Mouse (Mus musculus): ENCODE data around the gene Hnrnph3. TPM values are rescaled to one million over a fixed set of nuclear protein-coding genes. Genes with fewer than 3 reads are reported as not detected.
"Not testable (repeated sequence)": the region's sequence is repeated elsewhere in the genome, so short reads cannot be mapped to it uniquely, and the experiment has no call there.

The Hnrnph3 gene
- 165 and 189 TPM in 2 replicates for polyA plus RNA-seq (2015; fragmentation: Nextera tagmentation; extraction: Ambion mirVana)

DNA sequence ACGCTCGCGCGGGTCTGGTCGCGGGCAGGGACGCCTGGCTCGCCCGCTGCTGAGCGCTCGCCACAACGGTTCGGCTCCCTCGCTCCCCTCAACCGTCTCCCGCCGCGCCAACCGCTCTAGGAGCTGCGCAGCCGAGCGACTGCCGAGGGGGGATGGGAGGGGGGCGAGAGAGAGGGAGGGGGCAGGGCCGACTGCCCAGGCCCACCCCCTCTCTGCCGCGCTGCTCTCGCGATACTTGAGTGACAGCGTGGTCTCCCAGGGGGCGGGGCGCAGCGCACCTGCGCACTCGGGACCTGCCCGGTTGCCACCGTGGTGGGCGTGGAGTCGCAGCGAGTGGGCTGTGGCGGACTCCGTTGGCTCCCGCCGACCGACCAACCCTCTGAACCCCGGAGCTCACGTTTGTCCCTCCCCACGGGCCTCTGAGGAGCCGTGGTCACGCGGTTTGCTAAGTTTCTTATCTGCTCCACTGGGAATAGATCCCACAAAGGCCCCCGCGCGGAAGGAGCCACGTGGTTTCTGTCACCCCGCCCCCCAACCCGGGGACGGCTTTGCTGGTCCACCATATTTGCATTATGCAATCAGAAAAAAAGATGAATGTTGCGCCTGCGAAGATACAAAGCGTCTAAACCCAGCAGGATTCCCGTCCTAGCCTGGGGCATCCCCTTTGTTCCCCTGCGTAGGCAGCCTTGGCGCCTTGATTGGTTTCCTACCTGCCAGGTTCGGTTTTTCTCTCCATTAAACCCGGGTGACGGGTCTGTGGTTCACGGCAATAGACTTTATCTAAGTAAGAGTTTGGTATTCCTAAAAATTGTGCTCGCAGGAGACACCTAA is at the start of gene Hnrnph3, which contains the start of gene Pbld2:
Hnrnph3 (minus strand) TSS at position 469 of the 831 bp plus-strand sequence.
Pbld2 (plus strand) TSS at position 567 of the 831 bp plus-strand sequence.
- Histone ChIP-seq H3K4me2 (peak within 1 kb of the TSS; percentile 84), H3K9ac (peak within 1 kb of the TSS; percentile 99), H3K4me3 (peak within 1 kb of the TSS; percentile 88), H3K36me3 (no peaks in the 10 kb centered on the region), H3K9me3 (no peaks in the 10 kb centered on the region), H3K27me3 (no peaks in the 10 kb centered on the region), H3K27ac (replicated peaks) (peak within 1 kb of the TSS; percentile 100), H3K4me1 (replicated peaks) (peaks cover 70% of the 10 kb centered on the region)
- under 1% methylated on average over 65 of the region's 69 CpGs for WGBS
- peak; percentile 93 for ATAC-seq (ENCODE audit: low read depth)

DNA sequence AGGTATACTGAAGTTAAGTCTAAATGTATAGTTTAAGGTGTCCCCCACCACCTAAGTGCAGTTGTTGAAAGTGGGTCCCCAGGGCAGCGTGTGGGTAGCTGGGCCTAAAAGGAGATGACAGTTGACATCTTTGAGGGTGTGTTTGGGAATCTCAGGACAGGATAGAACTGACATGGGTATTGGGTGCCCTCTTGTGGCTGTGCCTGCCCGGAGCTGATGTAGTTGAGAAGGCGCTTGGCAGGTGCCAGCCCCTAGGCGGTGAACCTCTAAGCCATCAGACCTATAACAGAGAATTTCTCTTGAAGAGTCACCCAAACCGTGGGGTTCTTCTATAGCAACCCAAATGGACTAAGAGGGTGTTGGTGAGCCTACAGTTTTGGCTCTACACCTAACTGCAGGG is 42.0 kb upstream of the Hnrnph3 start:
- Histone ChIP-seq H3K4me2 (no peak overlapping the region), H3K27me3 (no peaks in the 10 kb centered on the region), H3K36me3 (no peaks in the 10 kb centered on the region), H3K9ac (no peak overlapping the region), H3K27ac (replicated peaks) (no peak overlapping the region), H3K4me3 (no peak overlapping the region), H3K9me3 (no peaks in the 10 kb centered on the region), H3K4me1 (replicated peaks) (0 out of 2 replicates have a peak, but pooled peaks cover 2% of the 10 kb centered on the region)
- WGBS = 4% methylated on average over 5 of the region's 5 CpGs
- peak; percentile 73 for ATAC-seq (ENCODE audit: low read depth)

DNA sequence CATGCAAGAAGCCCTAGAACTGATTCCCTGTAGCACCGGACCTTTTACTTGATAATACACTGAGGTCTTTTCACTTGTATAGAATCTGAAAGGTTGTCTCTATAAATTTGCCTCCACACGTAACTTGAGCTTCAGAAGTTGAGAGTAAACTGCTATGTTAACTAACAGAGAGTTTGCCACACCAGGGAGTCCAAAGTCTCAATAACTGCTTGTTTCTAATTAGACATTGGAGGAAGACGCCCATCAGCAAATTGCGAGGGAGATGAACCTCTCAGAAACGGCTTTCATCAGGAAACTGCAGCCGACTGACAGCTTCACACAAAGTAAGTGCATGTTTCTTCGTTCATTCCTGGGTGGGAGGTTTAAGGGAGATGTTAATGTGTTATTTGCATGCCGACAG is 41.5 kb upstream of the Hnrnph3 start:
- Histone ChIP-seq H3K4me3 (no peak overlapping the region), H3K9me3 (no peaks in the 10 kb centered on the region), H3K27ac (replicated peaks) (no peak overlapping the region), H3K4me1 (replicated peaks) (peaks cover 5% of the 10 kb centered on the region; the same call in 1 of the 2 replicates), H3K36me3 (no peaks in the 10 kb centered on the region), H3K9ac (no peak overlapping the region), H3K27me3 (no peaks in the 10 kb centered on the region), H3K4me2 (no peak overlapping the region)
- ATAC-seq (ENCODE audit: low read depth) = no peak
- 63% methylated on average over 8 of the region's 8 CpGs for WGBS

DNA sequence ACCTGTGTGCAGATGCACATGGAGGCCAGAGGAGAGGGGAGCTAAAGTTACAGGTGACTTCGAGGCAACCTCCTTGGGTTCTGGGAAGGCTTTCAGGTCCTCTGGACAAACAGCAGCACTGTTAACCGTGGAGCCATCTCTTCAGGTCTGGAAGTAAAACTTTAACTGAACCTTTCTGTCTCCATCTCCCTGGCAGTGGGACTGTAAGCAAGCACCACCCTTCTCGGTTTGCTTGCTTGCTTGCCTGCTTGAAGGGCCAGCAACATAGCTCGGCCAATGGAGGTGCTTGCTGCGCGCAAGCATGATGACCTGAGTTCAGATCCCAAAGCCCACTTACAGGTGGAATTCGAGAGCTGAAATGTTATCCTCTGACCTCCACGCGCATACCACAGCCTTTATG is 40.5 kb upstream of the Hnrnph3 start:
- Histone ChIP-seq H3K9ac (no peak overlapping the region), H3K36me3 (no peaks in the 10 kb centered on the region), H3K27me3 (no peaks in the 10 kb centered on the region), H3K4me3 (no peak overlapping the region), H3K27ac (replicated peaks) (no peak overlapping the region), H3K9me3 (no peaks in the 10 kb centered on the region), H3K4me2 (no peak overlapping the region), H3K4me1 (replicated peaks) (peaks cover 9% of the 10 kb centered on the region; the same call in 1 of the 2 replicates)
- WGBS = 85% methylated on average over 9 of the region's 9 CpGs
- ATAC-seq (ENCODE audit: low read depth) = no peak

DNA sequence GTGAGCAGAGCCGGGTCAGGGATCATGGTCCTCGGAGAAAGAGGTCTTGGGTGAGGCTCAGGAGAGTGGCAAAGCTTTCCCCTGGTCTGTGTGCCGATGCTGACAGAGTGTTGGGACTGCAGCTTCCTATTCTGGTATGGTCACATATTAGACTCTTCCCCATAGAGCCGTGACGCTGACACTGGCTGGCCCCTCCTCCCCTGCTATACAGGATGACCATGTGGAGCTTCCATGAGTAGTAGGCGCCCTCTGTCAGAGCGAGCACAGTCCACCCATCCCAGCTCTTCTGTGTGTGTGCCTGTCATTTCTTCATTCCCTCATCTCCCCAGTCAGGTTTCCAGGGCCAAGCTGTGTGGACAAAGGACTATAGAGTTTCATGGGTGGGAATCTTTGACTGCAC is 39.3 kb upstream of the Hnrnph3 start:
- Histone ChIP-seq H3K9ac (no peak overlapping the region), H3K27ac (replicated peaks) (no peak overlapping the region), H3K36me3 (no peaks in the 10 kb centered on the region), H3K9me3 (no peaks in the 10 kb centered on the region), H3K27me3 (no peaks in the 10 kb centered on the region), H3K4me3 (no peak overlapping the region), H3K4me1 (replicated peaks) (peaks cover 9% of the 10 kb centered on the region; the same call in 1 of the 2 replicates), H3K4me2 (no peak overlapping the region)
- ATAC-seq (ENCODE audit: low read depth) = no peak
- WGBS = 74% methylated on average over 7 of the region's 7 CpGs

DNA sequence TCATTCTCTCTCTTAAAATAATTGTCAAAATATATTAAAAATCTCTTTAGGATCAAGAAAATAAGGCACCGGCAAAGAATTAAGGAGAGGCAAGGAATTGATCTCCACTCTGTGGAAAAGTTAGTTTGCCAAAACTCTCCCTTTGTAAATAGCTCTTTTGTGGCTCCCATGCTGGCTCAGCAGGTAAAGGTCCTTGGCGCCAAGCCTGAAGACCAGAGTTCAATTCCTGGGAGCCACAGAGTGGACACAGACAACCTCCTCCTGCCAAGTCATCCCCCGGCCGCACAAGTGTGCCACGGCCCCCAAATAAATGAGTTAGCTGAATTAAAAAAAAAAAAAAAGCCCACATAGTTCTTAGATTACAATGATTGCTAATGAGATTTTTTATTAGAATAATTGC is 38.7 kb upstream of the Hnrnph3 start:
- no peaks in the 10 kb centered on the region for H3K27me3 ChIP-seq
- H3K9ac ChIP-seq = no peak overlapping the region
- no peak overlapping the region for H3K4me3 ChIP-seq
- no peak overlapping the region for H3K4me2 ChIP-seq
- ATAC-seq (ENCODE audit: low read depth) = no peak
- H3K4me1 ChIP-seq (replicated peaks) = peaks cover 12% of the 10 kb centered on the region; the same call in 1 of the 2 replicates
- H3K27ac ChIP-seq (replicated peaks) = no peak overlapping the region
- no peaks in the 10 kb centered on the region for H3K36me3 ChIP-seq
- 96% methylated on average over 5 of the region's 5 CpGs for WGBS
- no peaks in the 10 kb centered on the region for H3K9me3 ChIP-seq

DNA sequence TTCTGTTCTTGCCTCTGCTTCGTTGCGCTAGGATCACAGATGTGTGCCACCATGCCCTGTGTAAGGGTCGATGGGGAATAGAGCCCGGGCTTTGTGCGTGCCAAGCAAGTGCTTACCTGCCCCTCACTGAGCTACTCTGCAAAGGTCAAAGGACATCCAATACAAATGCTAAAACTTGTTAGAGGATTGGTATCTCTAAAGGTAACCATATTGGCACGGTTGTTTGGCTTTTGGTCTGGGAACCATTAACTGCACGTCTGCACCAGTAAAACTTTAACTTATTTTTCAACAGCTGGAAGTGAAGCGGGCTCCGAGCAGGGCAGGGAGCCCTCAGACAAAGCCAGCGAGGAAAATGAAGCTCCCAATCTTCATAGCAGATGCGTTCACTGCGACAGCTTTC is 37.2 kb upstream of the Hnrnph3 start:
- no peak for ATAC-seq (ENCODE audit: low read depth)
- Histone ChIP-seq H3K27me3 (no peaks in the 10 kb centered on the region; the same call in 1 of the 2 replicates), H3K4me3 (no peak overlapping the region), H3K9me3 (no peaks in the 10 kb centered on the region), H3K27ac (replicated peaks) (no peak overlapping the region), H3K4me1 (replicated peaks) (peaks cover 12% of the 10 kb centered on the region; the same call in 1 of the 2 replicates), H3K4me2 (no peak overlapping the region), H3K9ac (no peak overlapping the region), H3K36me3 (no peaks in the 10 kb centered on the region)
- 75% methylated on average over 12 of the region's 12 CpGs for WGBS

DNA sequence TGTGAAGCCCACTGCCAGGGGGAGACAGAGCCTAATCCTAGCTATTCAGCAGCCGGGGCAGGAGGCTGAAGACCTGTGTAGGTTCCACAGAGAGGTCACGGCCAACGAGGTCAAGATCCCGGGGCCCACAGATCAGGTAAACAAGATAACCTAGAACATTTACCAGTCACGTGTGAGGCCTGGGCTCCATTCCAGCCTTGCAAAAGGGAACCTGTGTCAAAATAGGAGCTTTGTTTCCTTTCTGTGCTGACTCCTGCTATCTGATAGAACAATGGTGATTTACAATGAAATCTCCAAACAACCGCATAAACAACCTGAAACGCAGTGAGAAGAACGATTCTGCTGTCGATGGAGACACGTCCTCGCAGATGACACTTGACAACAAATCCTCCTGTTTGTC is 36.4 kb upstream of the Hnrnph3 start:
- no peaks in the 10 kb centered on the region for H3K9me3 ChIP-seq
- peaks cover 10% of the 10 kb centered on the region; the same call in 1 of the 2 replicates for H3K4me1 ChIP-seq (replicated peaks)
- no peak overlapping the region for H3K9ac ChIP-seq
- no peak for ATAC-seq (ENCODE audit: low read depth)
- no peak overlapping the region for H3K4me2 ChIP-seq
- H3K36me3 ChIP-seq = no peaks in the 10 kb centered on the region
- WGBS = 66% methylated on average over 11 of the region's 11 CpGs
- H3K27ac ChIP-seq (replicated peaks) = no peak overlapping the region; the same call in 1 of the 2 replicates
- H3K4me3 ChIP-seq = no peak overlapping the region
- H3K27me3 ChIP-seq = no peaks in the 10 kb centered on the region; the same call in 1 of the 2 replicates

DNA sequence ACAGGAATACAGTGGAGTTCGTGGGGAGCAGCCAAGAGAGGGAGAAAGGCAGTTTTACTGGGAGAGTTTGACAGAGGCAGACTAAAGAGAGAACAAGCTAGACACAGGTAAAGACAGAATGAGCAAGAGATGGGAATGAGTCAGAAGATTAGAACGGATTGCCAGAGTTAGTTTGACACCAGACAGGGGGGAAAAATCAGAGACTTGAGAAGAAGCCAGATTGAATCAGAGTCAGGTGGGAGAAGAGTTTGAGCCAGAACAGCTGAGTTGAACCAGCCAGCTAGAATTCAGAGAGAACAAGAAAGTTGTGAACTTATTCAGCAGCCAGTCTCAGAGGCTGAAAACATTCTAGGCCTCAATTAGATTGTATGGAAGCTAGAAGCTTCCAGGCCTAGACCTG is 35.8 kb upstream of the Hnrnph3 start, which contains the start of gene Pbld1:
Pbld1 (plus strand) TSS at position 301 of the 400 bp plus-strand sequence.
- Histone ChIP-seq H3K4me2 (no peak within 1 kb of the TSS), H3K27me3 (no peaks in the 10 kb centered on the region; the same call in 1 of the 2 replicates), H3K4me1 (replicated peaks) (peaks cover 10% of the 10 kb centered on the region; the same call in 1 of the 2 replicates), H3K4me3 (no peak within 1 kb of the TSS), H3K27ac (replicated peaks) (no peak within 1 kb of the TSS; the same call in 1 of the 2 replicates), H3K9me3 (no peaks in the 10 kb centered on the region), H3K9ac (no peak within 1 kb of the TSS), H3K36me3 (no peaks in the 10 kb centered on the region)
- WGBS = 89% methylated on average over 2 of the region's 2 CpGs
- ATAC-seq (ENCODE audit: low read depth) = no peak

DNA sequence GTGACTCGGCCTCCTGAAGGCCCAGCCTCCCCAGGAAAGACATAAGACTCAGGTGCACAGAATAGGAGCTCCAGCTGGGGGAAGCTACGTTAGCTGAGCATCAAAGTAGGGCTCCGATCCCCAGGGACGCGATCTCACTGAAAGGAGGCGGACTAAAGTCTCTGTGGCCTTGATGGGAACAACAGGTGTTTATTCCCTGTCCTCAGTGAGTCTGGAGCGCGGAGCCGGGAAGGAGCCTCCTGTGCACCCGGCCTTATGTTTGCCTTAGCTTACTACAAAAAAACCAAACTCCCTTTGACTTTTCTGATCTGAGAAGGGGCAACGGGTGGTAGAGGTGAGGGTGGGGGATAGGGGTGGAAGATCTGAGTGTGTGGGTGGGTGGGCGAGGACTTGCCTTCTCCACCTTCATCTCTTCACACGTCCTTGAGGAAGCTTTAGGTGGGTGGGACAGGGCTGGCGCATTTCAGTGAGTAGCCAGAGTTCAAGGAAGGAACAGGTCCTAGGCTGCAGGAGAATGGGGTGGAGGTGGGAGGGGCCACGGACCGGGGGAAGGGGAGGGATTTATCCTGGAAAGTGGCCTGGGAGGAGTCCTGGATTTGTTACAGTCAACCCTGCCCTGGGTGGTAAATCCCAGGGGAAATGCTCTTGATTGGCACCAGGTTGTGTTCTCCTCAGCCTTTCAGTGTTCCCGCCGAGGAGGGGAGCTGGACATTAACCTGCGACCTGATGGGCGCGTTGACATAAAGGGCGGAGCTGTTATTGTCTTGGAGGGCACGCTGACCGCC is 33.1 kb upstream of the Hnrnph3 start:
- no peak overlapping the region for H3K4me3 ChIP-seq
- H3K36me3 ChIP-seq = no peaks in the 10 kb centered on the region
- no peak overlapping the region for H3K4me2 ChIP-seq
- no peaks in the 10 kb centered on the region for H3K9me3 ChIP-seq
- no peak for ATAC-seq (ENCODE audit: low read depth)
- no peak overlapping the region for H3K27ac ChIP-seq (replicated peaks)
- H3K27me3 ChIP-seq = no peaks in the 10 kb centered on the region; the same call in 1 of the 2 replicates
- WGBS = 44% methylated on average over 24 of the region's 24 CpGs
- no peak overlapping the region for H3K9ac ChIP-seq
- peaks cover 10% of the 10 kb centered on the region; the same call in 1 of the 2 replicates for H3K4me1 ChIP-seq (replicated peaks)

DNA sequence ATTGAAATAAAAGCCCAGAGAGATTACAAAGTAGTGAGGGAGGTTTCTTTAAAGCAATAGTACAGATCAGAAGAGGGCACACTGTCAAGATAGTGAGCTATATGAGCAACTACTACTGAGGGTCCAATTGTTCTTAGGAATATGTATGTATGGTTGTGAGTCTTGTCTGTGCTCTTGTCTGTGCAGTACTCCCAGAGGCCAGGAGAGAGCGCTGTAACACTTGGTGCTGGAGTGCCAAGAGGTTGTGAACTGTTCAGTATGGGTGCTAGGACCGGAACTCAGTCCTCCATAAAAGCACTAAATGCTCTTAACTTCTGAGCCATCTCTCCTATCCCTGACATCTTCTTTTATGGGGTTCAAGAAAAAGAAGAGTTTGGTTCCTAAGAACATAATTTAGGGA is 30.6 kb upstream of the Hnrnph3 start:
- H3K27me3 ChIP-seq = no peaks in the 10 kb centered on the region; the same call in 1 of the 2 replicates
- H3K4me3 ChIP-seq = no peak overlapping the region
- no peaks in the 10 kb centered on the region for H3K9me3 ChIP-seq
- no peak overlapping the region for H3K9ac ChIP-seq
- 79% methylated on average over 2 of the region's 2 CpGs for WGBS
- H3K4me1 ChIP-seq (replicated peaks) = 0 out of 2 replicates have a peak, but pooled peaks cover 4% of the 10 kb centered on the region
- H3K27ac ChIP-seq (replicated peaks) = no peak overlapping the region
- H3K4me2 ChIP-seq = no peak overlapping the region
- H3K36me3 ChIP-seq = no peaks in the 10 kb centered on the region
- no peak for ATAC-seq (ENCODE audit: low read depth)

DNA sequence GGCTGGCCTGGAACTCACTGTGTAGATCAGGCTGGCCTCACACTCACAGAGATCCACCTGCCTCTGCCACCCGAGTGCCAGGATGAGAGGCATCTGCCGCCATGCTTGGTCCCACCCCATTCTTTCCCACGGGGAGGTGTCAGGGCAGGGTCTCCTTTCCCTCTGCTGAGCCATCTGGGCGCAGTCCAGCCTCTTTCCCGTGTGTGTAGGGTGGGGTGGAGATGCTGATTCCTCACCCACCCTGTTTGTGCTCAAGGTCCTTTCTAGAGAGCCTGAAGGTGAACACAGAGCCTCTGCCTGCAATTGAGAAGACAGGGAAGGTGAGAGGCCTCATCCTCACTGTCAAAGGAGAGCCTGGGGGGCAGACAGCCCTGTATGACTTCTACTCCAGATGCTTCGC is 30.1 kb upstream of the Hnrnph3 start:
- WGBS = 86% methylated on average over 6 of the region's 6 CpGs
- not testable (repeated sequence) for H3K4me1 ChIP-seq (replicated peaks); H3K4me2 ChIP-seq; H3K9ac ChIP-seq; H3K4me3 ChIP-seq; ATAC-seq (ENCODE audit: low read depth); H3K36me3 ChIP-seq; H3K27ac ChIP-seq (replicated peaks); H3K9me3 ChIP-seq; H3K27me3 ChIP-seq
